Mouse (Mus musculus): ENCODE results near the gene Mecom.

DNA sequence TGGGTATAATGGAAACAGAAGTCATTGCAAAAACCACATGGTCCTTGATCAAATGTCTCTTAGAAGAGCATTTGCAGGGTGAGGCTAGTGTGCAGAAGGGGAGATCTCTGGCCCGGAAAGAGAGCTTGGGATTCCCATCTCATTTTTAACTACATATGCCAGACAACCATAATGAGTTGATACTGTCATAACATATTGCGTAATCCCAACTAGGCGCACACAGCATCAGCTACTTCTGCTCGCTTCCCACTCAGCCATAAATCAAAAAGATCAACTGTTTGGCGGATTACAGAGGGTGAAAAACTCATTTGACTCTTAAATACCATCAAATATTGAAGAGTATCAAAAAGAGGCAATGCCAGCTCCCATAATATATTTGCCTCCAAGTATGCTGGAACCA lies 253.4 kb downstream of the Mecom start:
- TF ChIP-seq CTCF (IDR thresholded peaks at IDR 0.05; ENCODE audit: borderline replicate concordance, insufficient read depth, low read length) (no peak), POLR2A (IDR thresholded peaks at IDR 0.05; ENCODE audit: low read depth, low read length) (no peak)
